Mouse (Mus musculus): ENCODE data around the gene Itprip. TPM values are rescaled to one million over a fixed set of nuclear protein-coding genes. Genes with fewer than 3 reads are reported as not detected.

Itprip gene
- total and polyA plus RNA-seq, 2 experiments from 2014 or later: 2.2 to 4.9 TPM

GRCm38 (mm10) chr19:47931982-47932638, 13.0 kb upstream of the Itprip start:
- no peak overlapping the region for H3K9ac ChIP-seq
- ATAC-seq (peak; percentile 81), DNase-seq (peak; percentile 69)
- H3K4me2 ChIP-seq (ENCODE audit: low read depth): no peak overlapping the region
- peak; percentile 85 for TF ChIP-seq CTCF (IDR thresholded peaks at IDR 0.05; ENCODE audit: low read depth)
- no peaks in the 10 kb centered on the region for H3K36me3 ChIP-seq (ENCODE audit: insufficient read depth)
- H3K27me3 ChIP-seq (ENCODE audit: insufficient read depth, low read length): no peaks in the 10 kb centered on the region
- no peak overlapping the region for H3K4me3 ChIP-seq (ENCODE audit: low read depth, low read length)
- no peaks in the 10 kb centered on the region for H3K9me3 ChIP-seq (ENCODE audit: low read length)
- 44% methylated on average over 7 of the region's 7 CpGs for WGBS
- H3K27ac ChIP-seq (ENCODE audit: low read depth, low read length): no peak overlapping the region
- H3K4me1 ChIP-seq (ENCODE audit: insufficient read depth): no peaks in the 10 kb centered on the region

GRCm38 (mm10) chr19:47929043-47929442, 9.9 kb upstream of the Itprip start:
- no peaks in the 10 kb centered on the region for H3K27me3 ChIP-seq (ENCODE audit: insufficient read depth, low read length)
- no peak for TF ChIP-seq CTCF (IDR thresholded peaks at IDR 0.05; ENCODE audit: low read depth)
- H3K9me3 ChIP-seq (ENCODE audit: low read length): no peaks in the 10 kb centered on the region
- no peak overlapping the region for H3K9ac ChIP-seq
- DNase-seq (no peak), ATAC-seq (no peak)
- H3K36me3 ChIP-seq (ENCODE audit: insufficient read depth): no peaks in the 10 kb centered on the region
- 93% methylated on average over 4 of the region's 4 CpGs for WGBS
- H3K4me1 ChIP-seq (ENCODE audit: insufficient read depth): no peaks in the 10 kb centered on the region
- H3K4me3 ChIP-seq (ENCODE audit: low read depth, low read length): no peak overlapping the region
- no peak overlapping the region for H3K27ac ChIP-seq (ENCODE audit: low read depth, low read length)
- no peak overlapping the region for H3K4me2 ChIP-seq (ENCODE audit: low read depth)

GRCm38 (mm10) chr19:47927032-47927431, 7.9 kb upstream of the Itprip start:
- DNase-seq (no peak), ATAC-seq (no peak)
- TF ChIP-seq CTCF (IDR thresholded peaks at IDR 0.05; ENCODE audit: low read depth): no peak
- Histone ChIP-seq H3K4me3 (ENCODE audit: low read depth, low read length) (no peak overlapping the region), H3K27me3 (ENCODE audit: insufficient read depth, low read length) (no peaks in the 10 kb centered on the region), H3K4me2 (ENCODE audit: low read depth) (no peak overlapping the region), H3K9ac (no peak overlapping the region), H3K36me3 (ENCODE audit: insufficient read depth) (no peaks in the 10 kb centered on the region), H3K9me3 (ENCODE audit: low read length) (no peaks in the 10 kb centered on the region), H3K4me1 (ENCODE audit: insufficient read depth) (no peaks in the 10 kb centered on the region), H3K27ac (ENCODE audit: low read depth, low read length) (no peak overlapping the region)
- WGBS: 93% methylated on average over 2 of the region's 2 CpGs

- Histone ChIP-seq H3K4me1 (ENCODE audit: insufficient read depth) (no peaks in the 10 kb centered on the region), H3K9ac (no peak overlapping the region), H3K4me2 (ENCODE audit: low read depth) (no peak overlapping the region), H3K36me3 (ENCODE audit: insufficient read depth) (no peaks in the 10 kb centered on the region), H3K27ac (ENCODE audit: low read depth, low read length) (no peak overlapping the region), H3K27me3 (ENCODE audit: insufficient read depth, low read length) (no peaks in the 10 kb centered on the region), H3K4me3 (ENCODE audit: low read depth, low read length) (no peak overlapping the region), H3K9me3 (ENCODE audit: low read length) (no peaks in the 10 kb centered on the region)
- ATAC-seq (no peak), DNase-seq (no peak)
- TF ChIP-seq CTCF (IDR thresholded peaks at IDR 0.05; ENCODE audit: low read depth): no peak
- 85% methylated on average over 7 of the region's 7 CpGs for WGBS
Observed at GRCm38 (mm10) chr19:47925819-47926218, 6.7 kb upstream of the Itprip start.

GRCm38 (mm10) chr19:47919966-47920375, 872 bp upstream of the Itprip start:
- peak overlapping the region; percentile 96 for H3K4me2 ChIP-seq (ENCODE audit: low read depth)
- H3K9ac ChIP-seq: peak overlapping the region; percentile 62; the same call in 1 of the 2 replicates
- H3K27me3 ChIP-seq (ENCODE audit: insufficient read depth, low read length): no peaks in the 10 kb centered on the region
- no peak for TF ChIP-seq CTCF (IDR thresholded peaks at IDR 0.05; ENCODE audit: low read depth)
- no peaks in the 10 kb centered on the region for H3K9me3 ChIP-seq (ENCODE audit: low read length)
- H3K4me3 ChIP-seq (ENCODE audit: low read depth, low read length): peak overlapping the region; percentile 82
- H3K36me3 ChIP-seq (ENCODE audit: insufficient read depth): no peaks in the 10 kb centered on the region
- ATAC-seq (peak; percentile 2; the same call in 1 of the 2 replicates), DNase-seq (no peak)
- H3K4me1 ChIP-seq (ENCODE audit: insufficient read depth): peaks cover 13% of the 10 kb centered on the region; the same call in 1 of the 2 replicates
- 2% methylated on average over 8 of the region's 8 CpGs for WGBS
- 0 out of 2 replicates have a peak overlapping the region, but pooled peaks have one; percentile 16 for H3K27ac ChIP-seq (ENCODE audit: low read depth, low read length)

GRCm38 (mm10) chr19:47918455-47919101, 521 bp downstream of the Itprip start:
- WGBS: 1% methylated on average over 29 of the region's 29 CpGs
- H3K4me2 ChIP-seq (ENCODE audit: low read depth): peak overlapping the region; percentile 96
- no peak for TF ChIP-seq CTCF (IDR thresholded peaks at IDR 0.05; ENCODE audit: low read depth)
- ATAC-seq: peak; percentile 44
- H3K27me3 ChIP-seq (ENCODE audit: insufficient read depth, low read length): no peaks in the 10 kb centered on the region
- no peaks in the 10 kb centered on the region for H3K36me3 ChIP-seq (ENCODE audit: insufficient read depth)
- H3K4me1 ChIP-seq (ENCODE audit: insufficient read depth): peaks cover 13% of the 10 kb centered on the region; the same call in 1 of the 2 replicates
- no peaks in the 10 kb centered on the region for H3K9me3 ChIP-seq (ENCODE audit: low read length)
- H3K4me3 ChIP-seq (ENCODE audit: low read depth, low read length): peak overlapping the region; percentile 82
- peak overlapping the region; percentile 62 for H3K9ac ChIP-seq
- DNase-seq: no peak
- peak overlapping the region; percentile 69; the same call in 1 of the 2 replicates for H3K27ac ChIP-seq (ENCODE audit: low read depth, low read length)

GRCm38 (mm10) chr19:47918016-47918415, 1.1 kb downstream of the Itprip start:
- no peak for TF ChIP-seq CTCF (IDR thresholded peaks at IDR 0.05; ENCODE audit: low read depth)
- WGBS: 11% methylated on average over 9 of the region's 9 CpGs
- Histone ChIP-seq H3K27me3 (ENCODE audit: insufficient read depth, low read length) (no peaks in the 10 kb centered on the region), H3K36me3 (ENCODE audit: insufficient read depth) (no peaks in the 10 kb centered on the region), H3K4me1 (ENCODE audit: insufficient read depth) (peaks cover 13% of the 10 kb centered on the region; the same call in 1 of the 2 replicates), H3K4me3 (ENCODE audit: low read depth, low read length) (peak overlapping the region; percentile 82), H3K9ac (peak overlapping the region; percentile 62; the same call in 1 of the 2 replicates), H3K9me3 (ENCODE audit: low read length) (no peaks in the 10 kb centered on the region), H3K27ac (ENCODE audit: low read depth, low read length) (no peak overlapping the region), H3K4me2 (ENCODE audit: low read depth) (peak overlapping the region; percentile 96)
- ATAC-seq: no peak
- DNase-seq: no peak
